Mouse (Mus musculus): ENCODE results near the gene Mst1. TPM values are rescaled to one million over a fixed set of nuclear protein-coding genes. Genes with fewer than 3 reads are reported as not detected.

Mst1 gene
- polyA plus RNA-seq, 1 experiment from 2014 or later: 0.27 TPM

DNA sequence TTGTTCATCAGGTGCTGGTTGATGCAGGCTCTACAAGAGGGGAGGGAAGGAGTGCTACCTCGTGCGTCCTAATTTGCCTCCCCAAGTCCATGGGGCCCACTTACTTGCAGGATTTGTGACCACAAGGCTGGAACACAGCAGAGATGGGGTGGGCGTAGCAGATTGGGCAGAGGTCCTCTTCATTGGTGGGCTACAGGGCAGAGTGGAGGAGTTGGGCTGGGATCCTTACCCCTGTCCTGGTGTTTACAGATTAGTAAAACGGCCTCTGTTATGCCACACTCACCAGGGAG, 28.4 kb upstream of the Mst1 start:
- H3K9ac ChIP-seq: no peak overlapping the region
- no peaks in the 10 kb centered on the region for H3K9me3 ChIP-seq
- no peaks in the 10 kb centered on the region for H3K27me3 ChIP-seq
- H3K27ac ChIP-seq: no peak overlapping the region
- no peak overlapping the region for H3K4me2 ChIP-seq
- WGBS: 87% methylated on average over 4 of the region's 4 CpGs
- H3K36me3 ChIP-seq (replicated peaks): peaks cover 67% of the 10 kb centered on the region
- no peak for ATAC-seq (ENCODE audit: low FRiP score)
- H3K4me3 ChIP-seq (replicated peaks): no peak overlapping the region
- H3K4me1 ChIP-seq: peaks cover 35% of the 10 kb centered on the region

DNA sequence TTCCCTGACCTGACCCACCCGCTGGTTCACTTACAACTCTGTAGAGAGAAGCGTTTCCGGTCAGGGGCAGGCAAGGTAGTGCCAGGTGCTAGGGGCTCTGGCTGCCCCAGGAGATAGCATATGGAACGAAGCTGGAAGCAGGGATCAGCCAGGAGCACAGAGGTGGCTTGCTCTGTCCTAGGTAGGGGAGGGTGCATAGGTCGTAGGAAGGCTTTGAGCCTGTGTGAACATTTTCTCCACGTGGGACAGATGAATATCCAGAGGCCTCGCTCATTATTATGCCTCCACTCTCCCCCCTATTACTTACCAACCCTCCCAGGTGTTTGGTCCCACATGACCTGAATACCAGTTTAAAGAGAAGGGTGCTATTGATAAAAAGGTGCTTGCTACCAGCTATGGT, 27.8 kb upstream of the Mst1 start:
- no peaks in the 10 kb centered on the region for H3K27me3 ChIP-seq
- no peak for ATAC-seq (ENCODE audit: low FRiP score)
- no peak overlapping the region for H3K9ac ChIP-seq
- no peak overlapping the region for H3K4me2 ChIP-seq
- no peak overlapping the region for H3K27ac ChIP-seq
- WGBS: 75% methylated on average over 7 of the region's 7 CpGs
- no peak overlapping the region for H3K4me3 ChIP-seq (replicated peaks)
- H3K36me3 ChIP-seq (replicated peaks): peaks cover 65% of the 10 kb centered on the region
- no peaks in the 10 kb centered on the region for H3K9me3 ChIP-seq
- H3K4me1 ChIP-seq: peaks cover 35% of the 10 kb centered on the region

DNA sequence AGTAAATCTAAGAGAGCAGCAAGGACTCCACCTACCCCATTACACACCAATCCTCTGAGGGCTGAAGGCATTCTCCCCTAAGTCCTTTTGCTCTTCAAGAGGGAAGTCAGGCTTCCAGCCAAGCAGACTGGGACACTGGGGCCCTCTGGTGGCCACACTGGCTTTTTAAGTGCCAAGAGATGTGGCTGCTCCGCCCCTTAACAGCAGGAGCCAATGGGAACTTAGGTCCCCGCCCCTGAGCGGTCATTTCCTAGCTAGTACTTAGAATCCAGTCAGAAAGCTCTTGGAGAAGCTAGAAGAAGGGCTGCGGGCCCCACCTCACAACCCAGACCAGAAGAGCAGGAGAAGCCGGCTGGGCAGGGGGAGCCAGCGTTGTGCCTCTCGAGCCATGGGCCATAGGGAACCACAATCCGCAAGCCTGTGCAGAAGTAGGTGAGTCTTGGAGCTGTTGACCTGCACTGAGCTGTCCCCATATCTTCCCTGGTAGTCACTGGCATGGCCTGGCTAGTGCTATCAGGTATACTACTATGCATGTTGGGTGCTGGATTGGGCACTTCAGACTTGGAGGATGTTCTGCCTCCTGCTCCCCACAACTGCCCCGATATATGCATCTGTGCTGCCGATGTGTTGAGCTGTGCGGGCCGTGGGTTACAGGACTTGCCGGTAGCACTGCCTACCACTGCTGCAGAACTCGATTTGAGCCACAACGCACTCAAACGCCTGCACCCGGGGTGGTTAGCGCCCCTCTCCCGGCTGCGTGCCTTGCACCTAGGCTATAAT, 27.2 kb upstream of the Mst1 start, which contains the start of gene Amigo3:
Gene Amigo3 (plus strand): TSS at position 275 of the 780 bp plus-strand sequence.
- 59% methylated on average over 20 of the region's 20 CpGs for WGBS
- no peak within 1 kb of the TSS for H3K27ac ChIP-seq

DNA sequence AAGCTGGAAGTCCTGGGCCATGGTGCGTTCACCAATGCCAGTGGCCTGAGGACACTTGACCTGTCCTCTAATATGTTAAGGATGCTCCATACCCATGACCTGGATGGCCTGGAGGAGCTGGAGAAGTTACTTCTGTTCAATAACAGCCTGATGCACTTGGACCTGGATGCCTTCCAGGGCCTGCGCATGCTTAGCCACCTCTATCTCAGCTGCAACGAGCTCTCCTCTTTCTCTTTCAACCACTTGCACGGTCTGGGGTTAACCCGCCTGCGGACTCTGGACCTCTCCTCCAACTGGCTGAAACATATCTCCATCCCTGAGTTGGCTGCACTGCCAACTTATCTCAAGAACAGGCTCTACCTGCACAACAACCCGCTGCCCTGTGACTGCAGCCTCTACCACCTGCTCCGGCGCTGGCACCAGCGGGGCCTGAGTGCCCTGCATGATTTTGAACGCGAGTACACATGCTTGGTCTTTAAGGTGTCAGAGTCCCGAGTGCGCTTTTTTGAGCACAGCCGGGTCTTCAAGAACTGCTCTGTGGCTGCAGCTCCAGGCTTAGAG, 26.5 kb upstream of the Mst1 start:
- H3K27ac ChIP-seq: no peak overlapping the region
- peaks cover 24% of the 10 kb centered on the region for H3K4me1 ChIP-seq
- H3K36me3 ChIP-seq (replicated peaks): peaks cover 73% of the 10 kb centered on the region
- H3K4me2 ChIP-seq: no peak overlapping the region
- ATAC-seq (ENCODE audit: low FRiP score): no peak
- H3K4me3 ChIP-seq (replicated peaks): no peak overlapping the region
- no peaks in the 10 kb centered on the region for H3K27me3 ChIP-seq
- 91% methylated on average over 15 of the region's 15 CpGs for WGBS
- no peak overlapping the region; the same call in 1 of the 2 replicates for H3K9ac ChIP-seq
- H3K9me3 ChIP-seq: no peaks in the 10 kb centered on the region

More for the DNA sequence above, 27.2 kb upstream of the Mst1 start, which contains the start of gene Amigo3:
- no peaks in the 10 kb centered on the region for H3K27me3 ChIP-seq
- H3K9ac ChIP-seq: peak within 1 kb of the TSS; percentile 36; the same call in 1 of the 2 replicates
- peaks cover 66% of the 10 kb centered on the region for H3K36me3 ChIP-seq (replicated peaks)
- peak; percentile 34 for ATAC-seq (ENCODE audit: low FRiP score)
- peaks cover 29% of the 10 kb centered on the region for H3K4me1 ChIP-seq
- no peaks in the 10 kb centered on the region for H3K9me3 ChIP-seq
- H3K4me2 ChIP-seq: peak within 1 kb of the TSS; percentile 41
- no peak within 1 kb of the TSS; the same call in 1 of the 2 replicates for H3K4me3 ChIP-seq (replicated peaks)

DNA sequence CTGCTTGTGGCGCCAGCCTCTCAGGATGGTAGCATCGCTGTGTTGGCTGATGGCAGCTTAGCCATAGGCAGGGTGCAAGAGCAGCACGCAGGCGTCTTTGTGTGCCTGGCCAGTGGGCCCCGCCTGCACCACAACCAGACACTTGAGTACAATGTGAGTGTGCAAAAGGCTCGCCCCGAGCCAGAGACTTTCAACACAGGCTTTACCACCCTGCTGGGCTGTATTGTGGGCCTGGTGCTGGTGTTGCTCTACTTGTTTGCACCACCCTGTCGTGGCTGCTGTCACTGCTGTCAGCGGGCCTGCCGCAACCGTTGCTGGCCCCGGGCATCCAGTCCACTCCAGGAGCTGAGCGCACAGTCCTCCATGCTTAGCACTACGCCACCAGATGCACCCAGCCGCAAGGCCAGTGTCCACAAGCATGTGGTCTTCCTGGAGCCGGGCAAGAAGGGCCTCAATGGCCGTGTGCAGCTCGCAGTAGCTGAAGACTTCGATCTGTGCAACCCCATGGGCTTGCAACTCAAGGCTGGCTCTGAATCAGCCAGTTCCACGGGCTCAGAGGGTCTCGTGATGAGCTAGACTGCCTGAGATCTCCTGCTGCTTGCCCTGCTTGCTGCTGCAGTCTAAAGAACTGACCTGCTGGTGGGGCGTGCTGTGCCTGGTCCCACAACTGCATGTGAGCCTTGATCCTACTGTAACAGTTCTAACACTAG, 25.8 kb upstream of the Mst1 start:
- WGBS: 91% methylated on average over 22 of the region's 22 CpGs
- Histone ChIP-seq H3K4me1 (peaks cover 22% of the 10 kb centered on the region), H3K36me3 (replicated peaks) (peaks cover 80% of the 10 kb centered on the region), H3K9me3 (no peaks in the 10 kb centered on the region), H3K4me2 (no peak overlapping the region), H3K4me3 (replicated peaks) (no peak overlapping the region), H3K27me3 (no peaks in the 10 kb centered on the region), H3K9ac (no peak overlapping the region), H3K27ac (no peak overlapping the region)
- no peak for ATAC-seq (ENCODE audit: low FRiP score)

DNA sequence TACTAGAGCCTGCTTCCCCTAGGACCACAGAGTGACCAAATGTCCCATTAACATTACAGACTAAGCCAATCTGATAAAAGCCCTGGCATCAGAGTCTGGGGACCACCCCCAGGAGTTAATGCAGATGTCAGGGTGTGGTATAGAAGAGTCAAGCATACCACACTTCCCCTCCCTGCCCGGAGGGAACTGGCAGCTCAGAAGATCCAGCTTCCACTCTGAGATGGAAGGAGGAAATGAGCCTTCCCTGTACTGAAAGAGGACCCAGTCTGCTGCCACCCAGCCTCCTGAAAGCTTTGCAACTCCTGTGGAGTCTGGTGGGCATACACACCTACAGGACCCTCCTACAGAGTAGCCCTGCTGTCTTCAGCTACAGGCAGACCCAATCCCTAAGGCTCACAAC, 25.2 kb upstream of the Mst1 start:
- H3K9me3 ChIP-seq: no peaks in the 10 kb centered on the region
- 86% methylated on average over 1 of the region's 1 CpGs for whole genome bisulfite sequencing
- no peak overlapping the region for H3K4me2 ChIP-seq
- H3K27me3 ChIP-seq: no peaks in the 10 kb centered on the region
- H3K9ac ChIP-seq: no peak overlapping the region
- H3K4me3 ChIP-seq (replicated peaks): no peak overlapping the region
- peaks cover 17% of the 10 kb centered on the region for H3K4me1 ChIP-seq
- peaks cover 84% of the 10 kb centered on the region for H3K36me3 ChIP-seq (replicated peaks)
- H3K27ac ChIP-seq: no peak overlapping the region
- no peak for ATAC-seq (ENCODE audit: low FRiP score)

DNA sequence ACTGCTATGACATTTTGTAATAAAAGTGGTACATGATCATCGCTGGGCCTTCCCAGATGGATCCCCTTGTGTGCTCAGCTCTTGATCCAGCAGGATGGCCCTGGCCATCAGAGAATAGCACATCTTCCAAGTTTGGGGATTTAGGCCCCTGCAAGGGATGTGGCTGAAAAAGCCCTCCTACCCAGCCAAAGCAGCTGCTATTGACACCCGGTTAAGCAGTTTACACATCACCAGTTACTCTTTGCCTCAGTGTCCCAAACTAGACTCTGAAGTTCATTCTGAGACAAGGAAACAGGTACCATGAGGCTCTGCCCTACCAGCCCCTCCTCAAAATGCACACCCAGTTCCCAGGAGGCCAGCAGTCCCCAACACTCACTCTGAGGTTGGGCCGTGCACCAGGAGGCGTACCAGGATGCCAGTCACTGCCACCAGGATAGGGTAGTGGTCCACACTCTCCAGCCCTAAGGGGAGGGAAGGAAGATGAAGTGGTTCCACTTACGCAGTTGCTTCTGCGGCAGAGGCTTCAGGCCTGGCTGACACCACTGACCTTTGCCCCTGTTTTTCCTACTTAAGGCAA, 24.5 kb upstream of the Mst1 start:
- Histone ChIP-seq H3K36me3 (replicated peaks) (peaks cover 81% of the 10 kb centered on the region), H3K27ac (no peak overlapping the region), H3K9me3 (no peaks in the 10 kb centered on the region), H3K27me3 (no peaks in the 10 kb centered on the region), H3K4me3 (replicated peaks) (no peak overlapping the region), H3K9ac (no peak overlapping the region), H3K4me2 (no peak overlapping the region), H3K4me1 (peaks cover 11% of the 10 kb centered on the region)
- 87% methylated on average over 6 of the region's 6 CpGs for WGBS
- no peak for ATAC-seq (ENCODE audit: low FRiP score)

DNA sequence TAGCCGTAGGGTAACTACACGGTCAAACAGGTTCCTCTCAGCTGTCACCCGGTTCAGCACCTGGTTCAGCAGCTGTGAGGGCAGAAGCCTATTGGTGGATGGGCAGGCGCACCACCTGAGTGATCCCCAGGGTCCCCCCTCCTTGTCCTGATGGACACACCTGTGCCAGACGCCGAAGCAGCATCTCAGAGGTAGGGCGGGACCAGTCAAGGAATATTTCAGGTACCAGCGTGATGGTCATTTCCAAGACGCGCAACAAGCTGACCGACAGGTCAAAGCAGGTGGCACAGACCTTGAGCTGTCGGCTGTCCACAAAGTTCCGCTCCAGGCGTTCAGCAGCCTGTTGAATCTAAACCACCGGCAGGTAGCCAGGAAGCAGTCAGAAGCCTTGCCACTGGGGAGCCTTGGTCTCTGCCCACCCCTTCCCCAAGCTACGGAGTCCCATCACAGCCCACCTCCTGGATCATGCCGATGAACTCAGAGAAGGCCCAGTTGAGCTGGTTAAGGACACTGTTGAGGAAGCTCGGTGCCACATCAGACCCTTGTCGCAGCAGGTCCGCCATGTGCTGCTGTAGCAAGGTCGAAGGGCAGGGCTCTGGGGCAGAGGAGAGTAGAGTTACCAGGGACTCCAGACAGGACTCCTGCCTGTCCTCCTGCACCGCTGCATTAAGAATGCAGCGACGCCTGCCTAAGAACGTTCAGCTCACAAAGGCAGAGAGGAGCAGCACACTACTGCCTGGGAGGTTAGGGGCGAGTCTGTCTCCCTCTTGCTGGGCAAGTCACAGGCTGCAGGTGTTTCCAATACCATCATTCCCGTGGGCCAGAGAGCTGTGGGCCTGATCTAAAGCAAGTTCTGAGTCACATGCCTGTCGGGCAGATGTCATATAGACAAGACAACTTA, 23.6 kb upstream of the Mst1 start:
- 82% methylated on average over 28 of the region's 28 CpGs for WGBS
- no peaks in the 10 kb centered on the region for H3K9me3 ChIP-seq
- no peaks in the 10 kb centered on the region for H3K27me3 ChIP-seq
- ATAC-seq (ENCODE audit: low FRiP score): no peak
- no peak overlapping the region for H3K4me3 ChIP-seq (replicated peaks)
- peaks cover 11% of the 10 kb centered on the region for H3K4me1 ChIP-seq
- no peak overlapping the region for H3K27ac ChIP-seq
- H3K9ac ChIP-seq: no peak overlapping the region
- H3K36me3 ChIP-seq (replicated peaks): peaks cover 73% of the 10 kb centered on the region
- no peak overlapping the region for H3K4me2 ChIP-seq

DNA sequence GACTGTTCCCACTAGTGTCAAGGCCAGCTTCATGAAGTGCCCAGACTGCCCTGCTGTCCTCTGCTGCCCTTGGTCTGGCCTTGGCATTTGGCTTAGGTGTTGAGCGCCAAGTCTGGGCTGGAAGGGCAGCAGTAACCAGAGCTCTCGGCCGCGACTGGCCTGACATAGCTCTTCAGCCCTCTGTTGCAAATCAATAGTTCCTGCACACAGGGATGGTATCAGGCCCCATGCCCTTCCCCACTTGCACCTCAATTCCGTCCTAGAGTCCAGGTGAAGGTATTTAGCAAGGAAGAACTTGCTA, 23.0 kb upstream of the Mst1 start:
- Histone ChIP-seq H3K4me2 (no peak overlapping the region), H3K27ac (no peak overlapping the region), H3K4me1 (peaks cover 11% of the 10 kb centered on the region), H3K36me3 (replicated peaks) (peaks cover 69% of the 10 kb centered on the region), H3K9me3 (no peaks in the 10 kb centered on the region), H3K4me3 (replicated peaks) (no peak overlapping the region), H3K27me3 (no peaks in the 10 kb centered on the region), H3K9ac (no peak overlapping the region)
- WGBS: 93% methylated on average over 5 of the region's 5 CpGs
- no peak for ATAC-seq (ENCODE audit: low FRiP score)

DNA sequence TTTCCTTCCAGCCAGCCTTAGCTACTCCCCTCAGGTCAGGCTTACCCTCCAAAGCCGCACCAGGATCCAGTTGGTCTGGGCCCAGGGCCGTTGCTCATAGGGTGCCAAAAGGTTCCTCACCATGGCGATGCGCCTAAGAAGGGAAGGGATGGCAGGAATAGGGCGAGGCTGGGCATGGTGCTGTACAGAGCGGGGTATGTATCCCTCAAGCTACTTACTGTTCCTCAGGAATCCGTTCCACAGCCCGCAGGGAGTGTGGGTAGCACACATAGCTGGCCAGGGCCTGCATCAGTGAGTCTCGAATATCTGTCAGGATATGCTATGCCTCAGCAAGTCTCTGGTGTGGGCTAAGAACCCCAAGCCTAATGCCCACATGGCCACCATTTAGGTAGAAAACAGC, 21.9 kb upstream of the Mst1 start:
- H3K27me3 ChIP-seq: no peaks in the 10 kb centered on the region
- H3K27ac ChIP-seq: no peak overlapping the region
- peaks cover 78% of the 10 kb centered on the region for H3K36me3 ChIP-seq (replicated peaks)
- H3K9ac ChIP-seq: no peak overlapping the region
- H3K4me3 ChIP-seq (replicated peaks): no peak overlapping the region
- H3K9me3 ChIP-seq: no peaks in the 10 kb centered on the region
- H3K4me2 ChIP-seq: no peak overlapping the region
- WGBS: 94% methylated on average over 9 of the region's 9 CpGs
- ATAC-seq (ENCODE audit: low FRiP score): no peak
- peaks cover under 1% of the 10 kb centered on the region; the same call in 1 of the 2 replicates for H3K4me1 ChIP-seq

DNA sequence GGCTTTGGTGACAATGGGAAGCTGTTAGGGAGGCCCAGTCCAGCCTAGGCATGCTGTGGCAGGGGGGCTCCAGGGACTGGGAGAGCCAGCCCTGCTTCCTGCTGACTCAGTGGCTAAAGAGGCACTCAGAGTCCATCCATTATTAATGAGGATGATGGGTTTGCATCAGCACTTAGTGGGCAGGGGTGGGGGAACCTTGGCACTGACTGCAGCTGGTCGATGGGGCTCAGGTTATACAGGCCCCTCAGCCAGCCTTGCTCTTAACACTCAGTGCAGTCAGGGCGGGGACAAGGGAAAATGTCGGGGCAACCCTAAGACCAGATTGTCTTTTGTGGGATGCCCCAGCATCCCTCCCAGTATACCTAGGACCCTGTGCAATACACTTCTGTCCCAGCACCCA, 18.1 kb upstream of the Mst1 start:
- 86% methylated on average over 3 of the region's 3 CpGs for WGBS
- ATAC-seq (ENCODE audit: low FRiP score): no peak
- H3K4me1 ChIP-seq: no peaks in the 10 kb centered on the region
- no peak overlapping the region for H3K4me2 ChIP-seq
- no peak overlapping the region for H3K9ac ChIP-seq
- no peaks in the 10 kb centered on the region for H3K9me3 ChIP-seq
- H3K27ac ChIP-seq: no peak overlapping the region
- peaks cover 60% of the 10 kb centered on the region for H3K36me3 ChIP-seq (replicated peaks)
- no peaks in the 10 kb centered on the region for H3K27me3 ChIP-seq
- H3K4me3 ChIP-seq (replicated peaks): no peak overlapping the region

DNA sequence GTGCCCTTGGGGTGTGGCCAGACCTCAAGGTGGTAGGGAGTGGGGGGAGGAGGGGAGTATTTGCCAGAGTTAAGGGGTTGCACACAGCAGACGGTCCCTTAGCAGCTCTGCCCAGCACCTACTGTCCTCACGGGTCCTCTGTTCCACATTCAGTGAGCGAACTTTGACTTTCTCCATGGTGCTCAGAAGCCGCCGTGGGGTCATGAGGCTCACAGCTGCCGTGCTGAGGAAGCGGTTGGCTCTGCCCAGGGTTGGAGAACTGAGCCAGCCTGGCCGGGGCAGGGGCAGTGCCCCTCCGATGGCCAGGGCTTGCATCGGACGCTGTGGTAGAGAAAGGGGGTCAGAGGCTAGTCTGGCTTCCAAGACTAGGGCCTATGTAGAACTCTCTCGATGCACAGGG, 16.9 kb upstream of the Mst1 start:
- Histone ChIP-seq H3K9ac (no peak overlapping the region), H3K36me3 (replicated peaks) (peaks cover 48% of the 10 kb centered on the region), H3K9me3 (no peaks in the 10 kb centered on the region), H3K4me2 (no peak overlapping the region), H3K4me1 (no peaks in the 10 kb centered on the region), H3K4me3 (replicated peaks) (no peak overlapping the region), H3K27me3 (no peaks in the 10 kb centered on the region), H3K27ac (no peak overlapping the region)
- 92% methylated on average over 12 of the region's 12 CpGs for WGBS
- no peak for ATAC-seq (ENCODE audit: low FRiP score)
